Mouse (Mus musculus): ENCODE measurements around the gene Sf3a1.
"Not testable (repeated sequence)": the region's sequence is repeated elsewhere in the genome, so short reads cannot be mapped to it uniquely, and the experiment has no call there.

The Sf3a1 gene

DNA sequence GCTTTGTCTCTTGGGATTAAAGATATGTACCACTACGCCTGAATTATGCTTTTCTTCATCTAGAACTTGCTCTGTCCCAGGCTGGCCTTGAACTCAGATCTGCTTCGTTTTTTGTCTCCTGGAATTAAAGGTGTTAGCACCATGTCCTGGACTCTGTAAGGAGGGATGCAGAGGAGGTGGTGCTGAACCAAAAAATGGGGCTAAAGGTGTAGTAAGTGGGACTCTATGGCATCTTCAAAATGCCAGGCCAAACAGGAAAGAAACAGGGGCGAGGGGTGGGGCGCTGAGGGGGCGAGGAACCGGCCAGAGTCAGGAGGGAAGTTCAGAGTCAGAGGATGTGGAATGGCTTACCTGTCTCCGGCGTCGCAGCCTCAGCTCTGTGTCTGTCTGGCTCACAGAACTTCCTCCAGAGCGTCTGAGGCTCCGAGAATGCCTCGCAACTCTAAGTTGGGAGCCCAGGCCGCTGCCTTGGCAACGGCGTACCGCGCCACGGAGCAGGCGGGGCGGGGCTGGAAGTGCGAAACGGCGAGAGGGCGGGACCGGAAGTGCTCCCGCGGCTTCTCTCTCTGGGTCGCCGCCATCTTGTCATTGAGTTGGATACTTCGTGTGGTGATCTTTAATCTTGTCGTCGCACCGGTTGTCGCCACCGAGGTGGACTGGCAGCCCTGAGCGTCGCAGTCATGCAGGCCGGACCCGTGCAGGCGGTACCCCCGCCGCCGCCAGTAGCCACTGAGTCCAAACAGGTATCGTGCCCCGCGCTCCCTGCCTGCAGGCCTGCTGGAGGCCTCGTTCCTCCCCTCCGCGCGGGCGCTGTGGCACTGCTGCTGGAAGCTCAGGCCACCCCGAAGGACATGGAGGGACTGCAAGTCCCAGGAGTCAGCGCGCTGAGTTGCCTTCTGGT is at the start of gene Sf3a1, which contains the start of gene Ccdc157:
Gene Sf3a1 (plus strand): TSS at position 543 of the 901 bp plus-strand sequence.
Gene Ccdc157 (minus strand): TSS at position 486 of the 901 bp plus-strand sequence.
- peak; percentile 95 for DNase-seq

DNA sequence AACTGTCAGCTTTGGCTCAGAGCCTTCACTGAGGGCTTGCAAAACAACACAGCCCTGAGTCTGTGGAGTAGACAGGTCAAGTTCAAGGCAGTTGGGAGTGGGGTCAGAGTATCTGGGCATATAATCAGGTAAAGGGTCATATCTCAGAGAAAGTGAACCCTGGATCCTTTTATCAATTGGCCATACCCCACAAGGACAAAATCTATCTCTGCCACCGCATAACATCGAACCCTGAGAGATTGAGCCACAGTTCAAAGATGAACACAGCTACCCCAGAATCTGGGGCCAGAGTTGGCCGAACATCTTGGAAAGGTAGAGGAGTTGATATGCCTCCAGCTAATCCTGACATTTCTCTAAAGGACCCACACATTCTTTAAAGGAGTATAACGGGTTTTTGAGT is 48.1 kb upstream of the Sf3a1 start:
- no peak for DNase-seq

DNA sequence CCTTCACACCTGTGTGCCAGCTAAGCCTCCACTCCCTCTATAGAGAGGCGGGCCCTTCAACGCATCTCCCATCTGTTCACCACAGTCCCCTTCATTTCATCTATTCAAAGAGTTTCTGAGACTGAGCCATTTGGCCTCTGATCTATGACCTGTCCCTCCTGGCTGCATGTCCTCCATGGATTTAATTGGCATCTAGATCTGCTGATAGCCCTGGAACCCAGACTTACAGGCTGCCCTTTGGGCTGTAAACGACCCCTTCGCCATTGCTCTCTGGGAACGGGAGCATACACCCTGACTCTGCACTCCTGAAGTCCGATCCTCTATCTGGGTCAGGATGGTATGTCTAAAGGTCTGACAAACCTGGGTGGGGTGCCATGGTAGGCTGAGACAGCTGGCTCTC is 47.3 kb upstream of the Sf3a1 start:
- no peak for DNase-seq

DNA sequence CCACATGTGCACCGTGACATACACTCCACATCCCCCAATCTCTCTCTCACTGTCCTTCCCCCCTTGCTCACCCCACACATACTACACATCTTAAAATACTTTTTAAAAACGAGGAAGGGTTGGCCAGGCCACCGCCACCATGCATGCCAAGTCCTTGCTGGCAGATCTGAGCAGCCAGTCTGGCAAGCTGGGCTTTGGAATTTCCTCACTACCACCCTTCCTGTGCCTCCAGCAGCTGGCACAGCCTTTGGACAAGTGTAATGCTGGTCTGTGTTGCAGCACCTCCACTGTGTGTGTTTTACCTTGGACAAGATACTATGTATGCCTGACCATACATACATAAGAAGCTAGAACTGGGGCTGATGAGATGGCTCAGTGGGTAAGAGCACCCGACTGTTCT is 46.7 kb upstream of the Sf3a1 start:
- no peak for DNase-seq

DNA sequence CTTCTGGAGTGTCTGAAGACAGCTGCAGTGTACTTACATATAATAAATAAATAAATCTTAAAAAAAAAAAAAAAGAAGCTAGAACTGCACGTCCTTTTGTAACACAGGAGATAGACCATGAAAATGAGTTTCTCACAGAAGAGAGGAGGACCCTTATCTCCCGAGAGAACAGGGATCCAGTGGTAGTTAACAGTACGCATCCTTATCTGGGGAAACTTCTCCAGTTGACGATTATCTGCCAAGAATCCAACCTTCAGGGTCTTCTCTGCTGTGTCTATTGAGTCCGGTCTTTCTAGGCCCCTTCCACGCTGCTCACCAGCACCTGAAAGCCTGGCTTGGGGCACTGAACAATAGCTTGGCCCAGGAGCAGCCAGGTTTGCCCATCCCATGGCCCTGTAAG is 46.2 kb upstream of the Sf3a1 start:
- DNase-seq: no peak

DNA sequence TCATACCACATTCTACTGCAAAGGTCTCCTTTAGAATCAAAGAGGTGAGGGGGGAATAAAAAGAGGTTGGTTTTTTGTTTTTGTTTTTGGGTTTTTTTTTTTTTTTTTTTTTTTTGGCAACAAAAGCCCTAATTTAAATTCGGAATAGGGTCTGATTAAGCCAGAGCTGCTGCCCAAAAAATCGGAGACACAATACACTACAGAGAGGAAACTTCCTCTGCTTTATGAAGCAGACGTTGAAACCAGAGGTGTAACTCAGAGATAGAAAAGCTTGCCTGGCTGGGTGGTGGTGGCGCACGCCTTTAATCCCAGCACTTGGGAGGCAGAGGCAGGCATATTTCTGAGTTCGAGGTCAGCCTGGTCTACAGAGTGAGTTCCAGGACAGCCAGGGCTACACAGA is 45.6 kb upstream of the Sf3a1 start:
- DNase-seq: not testable (repeated sequence)

DNA sequence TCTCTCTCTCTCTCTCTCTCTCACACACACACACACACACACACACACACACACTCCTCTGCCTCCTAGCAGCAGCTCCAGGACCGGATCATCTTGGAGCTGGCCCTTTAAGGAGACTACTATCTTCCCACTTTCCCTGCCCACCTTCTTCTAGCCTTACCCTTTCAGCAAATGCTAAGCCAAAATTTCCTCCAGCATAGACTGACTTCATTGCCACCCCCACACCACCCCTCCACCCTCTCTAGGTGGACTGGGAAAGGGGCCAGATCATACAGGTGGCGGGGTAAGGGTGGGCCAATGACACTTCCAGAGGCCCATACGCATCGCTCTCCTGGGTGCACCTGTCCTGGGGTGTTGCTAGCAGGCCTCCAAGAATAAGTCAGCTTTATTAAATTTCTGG is 44.7 kb upstream of the Sf3a1 start:
- no peak for DNase-seq

DNA sequence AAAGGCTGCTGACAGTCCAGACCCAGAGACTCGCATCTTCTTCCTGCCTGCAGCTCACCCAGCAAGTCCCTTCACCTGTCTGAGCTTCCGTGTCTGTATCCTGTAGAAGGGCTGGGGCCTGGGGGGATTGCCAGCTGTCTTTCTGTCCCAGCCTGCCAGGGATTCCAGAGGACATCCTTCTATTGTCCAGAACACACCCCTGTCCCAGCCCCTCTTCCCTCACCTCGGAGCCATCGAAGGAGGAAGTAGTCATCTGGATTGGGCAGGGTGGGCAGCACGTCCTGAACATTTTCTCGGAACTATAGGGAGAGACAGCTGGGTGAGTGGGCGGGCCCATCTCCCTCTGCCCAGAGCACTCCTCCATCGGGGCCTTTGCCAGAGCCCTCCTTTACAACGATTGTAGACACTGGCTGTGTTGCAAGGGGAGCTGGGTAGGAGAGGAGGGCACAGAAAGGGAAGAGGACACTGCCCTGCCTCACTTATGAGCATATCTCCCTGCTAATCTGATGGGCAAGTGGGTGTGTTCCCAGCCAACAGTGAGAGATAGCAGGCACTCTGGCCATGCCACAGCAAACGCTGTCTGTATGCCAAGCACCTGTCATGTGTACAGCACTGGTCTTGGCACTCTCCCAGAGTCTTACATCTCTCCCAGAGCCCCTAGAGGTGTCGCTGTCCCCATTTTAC is 43.5 kb upstream of the Sf3a1 start:
- no peak for DNase-seq

DNA sequence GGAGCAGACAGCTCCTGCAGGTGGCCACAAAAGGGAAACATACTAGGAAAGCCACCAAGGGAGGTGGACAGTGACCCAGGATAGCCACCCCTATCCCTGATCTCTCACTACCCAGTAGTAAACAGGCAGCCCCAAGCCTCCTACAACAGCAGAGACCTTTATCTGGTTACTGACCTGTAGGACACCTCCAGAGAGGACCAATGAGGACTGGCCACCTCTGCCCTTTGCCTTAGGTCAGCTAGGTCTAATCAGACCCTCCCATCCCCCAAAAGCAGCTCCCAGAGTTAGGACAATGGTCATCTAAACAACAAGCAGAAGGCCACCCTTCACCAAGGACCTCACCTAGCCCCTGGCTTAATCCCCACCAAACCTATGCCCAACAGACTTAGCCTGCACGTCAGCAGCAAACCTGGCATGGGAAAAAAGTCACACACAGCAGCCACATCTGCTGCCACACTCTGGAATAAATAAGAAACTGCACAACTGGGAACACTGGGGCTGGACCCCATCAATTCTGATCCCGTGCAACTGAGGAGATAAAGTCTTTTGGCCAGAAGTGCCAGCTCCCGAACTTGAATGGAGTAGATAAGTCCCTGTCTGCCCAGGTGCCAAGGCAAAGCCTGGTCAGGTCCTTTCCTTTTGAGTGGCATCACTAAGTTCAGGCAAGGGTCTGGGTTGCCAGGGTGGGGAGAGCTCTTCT is 42.6 kb upstream of the Sf3a1 start:
- DNase-seq: no peak

DNA sequence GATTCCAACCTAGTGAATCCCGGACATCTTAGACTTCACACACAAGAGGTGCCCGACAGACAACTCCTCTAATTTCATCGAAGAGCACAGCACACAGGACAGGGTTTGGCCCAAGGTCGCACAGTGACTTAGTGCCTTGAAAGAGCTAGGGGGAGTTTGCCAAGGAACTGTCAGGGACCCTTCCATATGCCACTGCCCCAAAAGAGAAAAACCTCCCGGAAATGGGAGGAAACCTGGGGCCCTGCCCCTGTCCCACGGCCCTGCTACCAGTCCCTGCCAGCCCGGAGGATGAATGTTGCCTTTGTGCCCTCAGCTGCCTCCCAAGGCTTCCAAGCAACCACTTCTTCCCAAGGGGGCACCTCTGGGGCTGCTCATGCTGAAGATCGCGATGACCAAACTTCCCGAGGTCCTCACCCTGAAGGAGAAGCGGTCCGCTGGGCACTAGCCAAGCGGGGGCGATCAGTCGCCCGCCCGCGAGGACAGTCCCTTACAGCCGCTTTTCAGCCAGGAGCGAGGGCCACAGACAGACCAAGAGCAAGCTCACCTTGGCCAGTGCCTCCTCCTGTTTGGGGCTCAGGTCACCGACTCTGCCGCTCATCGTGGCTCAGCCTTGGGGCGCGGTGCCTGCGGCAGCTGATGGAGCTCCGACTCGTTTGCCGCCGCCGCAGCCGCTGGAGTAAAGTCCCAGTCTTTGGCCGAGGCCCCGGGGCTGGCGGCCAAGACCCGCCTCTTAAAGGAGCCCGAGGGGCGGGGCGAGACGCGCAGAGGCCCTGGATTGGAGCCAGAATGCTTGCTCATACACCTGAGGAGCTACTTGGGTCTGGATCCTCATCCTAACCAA is 41.8 kb upstream of the Sf3a1 start:
- peak; percentile 81 for DNase-seq

DNA sequence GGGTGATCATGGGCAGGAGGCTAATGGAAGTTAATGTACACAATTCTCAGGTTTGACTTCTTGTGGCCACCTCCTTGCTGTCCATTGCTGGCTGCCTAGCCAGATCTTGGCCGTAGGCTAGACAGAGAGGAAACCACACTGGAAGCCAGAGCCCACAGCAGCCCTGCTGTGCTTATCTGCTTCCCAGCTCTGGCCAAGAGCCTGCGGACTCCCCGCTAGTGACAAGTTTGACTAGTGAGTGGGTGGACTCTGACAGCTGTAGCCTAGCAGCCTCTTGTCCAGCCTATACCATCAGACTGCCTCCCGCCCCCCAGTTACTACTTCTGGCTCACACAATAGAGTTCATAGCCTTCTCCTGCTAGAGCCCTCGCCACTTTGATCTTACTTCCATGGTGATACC is 40.5 kb upstream of the Sf3a1 start:
- DNase-seq: no peak

DNA sequence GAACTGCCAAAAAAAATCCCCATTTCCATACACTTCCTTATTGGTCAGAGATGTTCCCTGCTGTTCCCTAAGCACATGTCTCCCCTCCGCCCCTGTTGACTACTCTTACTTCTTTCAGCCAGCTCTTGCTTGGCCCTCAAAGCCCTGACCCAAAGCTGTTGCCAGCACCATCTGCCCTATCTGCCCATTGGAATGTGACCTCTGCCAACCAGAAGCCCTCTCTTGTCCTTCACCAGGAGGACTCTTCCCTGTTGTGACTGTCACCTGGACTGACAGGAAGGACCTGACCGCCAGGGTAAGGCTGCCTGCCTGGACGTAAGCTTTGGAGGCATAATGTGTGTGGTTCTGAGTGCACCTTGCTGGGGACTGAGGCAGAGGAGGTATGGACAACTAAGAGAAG is 38.5 kb upstream of the Sf3a1 start:
- DNase-seq: no peak

DNA sequence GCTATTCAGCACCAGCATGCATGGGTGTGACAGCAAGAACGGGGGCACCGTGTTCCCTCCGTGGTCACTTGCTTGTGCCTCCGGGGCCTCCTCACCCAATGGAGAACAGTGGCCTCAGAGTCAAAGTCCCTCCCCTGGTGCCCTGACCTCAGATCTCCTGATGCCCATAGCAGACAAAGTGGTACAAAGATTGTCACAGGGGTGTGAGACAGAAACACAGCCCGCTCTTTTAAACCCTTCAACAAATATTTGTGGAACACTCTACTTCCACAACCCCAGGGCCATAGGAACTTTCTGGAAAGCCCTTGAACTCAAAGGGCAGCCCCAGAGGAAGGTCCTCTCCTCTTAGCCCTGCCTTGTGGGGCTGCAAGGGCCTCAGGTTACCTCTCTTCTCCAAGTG is 37.9 kb upstream of the Sf3a1 start:
- no peak for DNase-seq

DNA sequence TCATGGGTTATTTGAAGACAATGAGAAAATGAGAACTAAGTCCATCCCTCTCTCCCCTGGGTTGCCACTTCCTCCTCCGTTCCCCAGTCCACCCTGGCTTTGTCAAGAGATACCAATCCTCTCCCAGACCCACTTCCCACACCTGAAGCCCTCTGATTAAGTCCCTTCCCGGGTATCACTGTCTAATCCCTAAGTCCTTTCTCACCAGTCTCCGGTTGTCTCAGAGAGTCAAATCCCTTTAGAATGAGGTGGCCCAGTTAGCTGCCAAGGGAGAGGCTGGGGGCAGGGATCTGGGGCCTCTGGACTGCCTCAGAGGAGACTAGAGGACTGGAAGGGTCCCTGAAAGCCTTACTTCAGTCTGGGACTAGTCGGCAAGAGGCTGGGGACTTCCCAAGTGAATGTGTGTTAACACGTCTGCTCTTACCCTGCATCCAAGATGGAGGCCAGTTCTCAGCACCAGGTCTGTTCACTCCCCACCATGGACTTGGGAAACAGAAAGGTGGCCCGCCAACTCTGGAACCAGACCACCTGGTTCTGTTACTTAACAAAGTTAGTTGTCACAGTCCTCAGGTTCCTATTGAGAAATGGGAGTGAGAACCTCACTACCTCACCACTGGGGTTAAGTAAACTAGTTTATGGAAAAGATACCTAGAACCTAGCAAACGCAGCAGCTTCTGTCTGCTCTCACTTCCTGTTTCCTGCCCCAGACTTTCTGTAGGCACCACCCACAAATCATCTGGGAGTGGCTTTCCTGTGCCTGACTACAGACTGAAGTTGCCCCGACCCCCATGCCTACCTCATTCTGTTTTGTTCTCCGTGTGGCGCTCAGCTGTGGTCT is 37.2 kb upstream of the Sf3a1 start, which contains the start of gene Sec14l2:
Gene Sec14l2 (minus strand): TSS at position 674 of the 838 bp plus-strand sequence.
- DNase-seq: no peak

DNA sequence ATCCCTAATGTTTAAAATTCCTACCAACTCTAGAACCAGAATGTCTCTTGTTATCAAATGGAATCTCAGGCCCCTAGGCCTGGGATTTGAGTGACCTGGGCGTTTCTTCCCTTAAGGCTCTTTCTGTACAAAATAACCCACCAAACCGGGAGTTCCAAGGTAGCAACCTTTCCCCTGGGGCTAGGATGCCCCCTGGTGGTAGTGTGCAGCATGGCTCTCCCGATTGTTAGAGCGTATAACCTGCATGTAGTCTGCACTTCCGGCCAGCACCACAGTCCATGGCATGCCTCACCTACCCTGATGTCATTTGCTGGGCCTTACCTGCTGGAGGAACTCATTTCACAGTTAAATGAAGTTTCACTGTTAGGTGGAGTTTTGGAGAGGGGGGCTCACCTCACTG is 36.2 kb upstream of the Sf3a1 start:
- peak; percentile 59 for DNase-seq

DNA sequence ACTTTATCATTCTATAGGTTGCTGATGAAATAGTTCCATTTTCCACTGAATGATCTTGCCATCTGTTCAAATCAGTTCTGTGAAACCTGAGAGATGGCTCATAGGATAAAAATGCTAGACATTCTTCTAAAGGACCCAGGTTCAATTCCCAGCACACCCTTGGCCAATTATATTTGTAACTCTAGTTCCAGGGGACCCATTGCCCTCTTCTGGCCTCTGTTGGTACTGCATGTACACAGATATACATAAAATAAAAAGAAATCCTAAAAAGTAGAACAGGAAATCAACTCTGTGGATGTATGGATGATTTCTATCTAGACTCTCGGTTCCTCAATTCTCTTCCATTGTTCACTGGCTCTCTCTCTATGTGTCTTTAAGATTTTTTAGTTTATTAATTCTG is 33.1 kb upstream of the Sf3a1 start:
- no peak for DNase-seq

DNA sequence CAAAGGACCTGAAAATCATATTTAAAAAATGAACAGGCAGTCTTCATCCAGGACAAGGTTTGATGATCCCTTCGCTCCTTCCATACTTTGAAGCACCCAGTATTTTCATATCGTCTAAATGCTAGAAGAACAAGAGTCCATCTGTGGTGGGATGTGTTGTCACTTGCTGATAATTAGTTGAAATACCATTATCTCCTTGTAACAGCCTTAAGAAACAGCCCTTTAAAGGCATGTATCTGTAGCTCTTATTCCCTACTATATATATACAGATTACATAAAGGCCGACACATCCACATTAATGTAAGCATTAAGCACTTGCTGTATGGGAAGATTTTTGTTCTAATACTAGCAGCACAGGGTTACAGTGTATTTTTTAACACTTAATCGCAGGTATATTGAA is 31.7 kb upstream of the Sf3a1 start:
- DNase-seq: not testable (repeated sequence)

DNA sequence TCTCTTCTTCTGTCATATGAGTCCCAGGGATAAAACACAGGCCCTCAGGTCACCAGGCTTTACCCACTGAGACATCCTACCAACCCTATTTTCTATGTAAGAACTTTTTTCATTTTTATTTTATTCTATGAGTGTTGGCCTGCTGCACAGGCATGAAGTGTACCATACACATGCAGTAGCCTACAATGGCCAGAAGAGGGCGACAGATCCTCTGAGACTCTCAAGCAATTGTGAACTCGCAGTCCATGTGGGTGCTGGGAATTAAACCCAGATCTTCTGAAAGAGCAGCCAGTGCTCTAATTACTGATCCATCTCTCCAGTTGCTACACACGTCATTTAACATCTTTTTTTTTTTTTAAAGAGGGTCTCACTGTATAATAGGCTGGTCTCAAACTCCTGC is 26.7 kb upstream of the Sf3a1 start:
- DNase-seq: no peak

DNA sequence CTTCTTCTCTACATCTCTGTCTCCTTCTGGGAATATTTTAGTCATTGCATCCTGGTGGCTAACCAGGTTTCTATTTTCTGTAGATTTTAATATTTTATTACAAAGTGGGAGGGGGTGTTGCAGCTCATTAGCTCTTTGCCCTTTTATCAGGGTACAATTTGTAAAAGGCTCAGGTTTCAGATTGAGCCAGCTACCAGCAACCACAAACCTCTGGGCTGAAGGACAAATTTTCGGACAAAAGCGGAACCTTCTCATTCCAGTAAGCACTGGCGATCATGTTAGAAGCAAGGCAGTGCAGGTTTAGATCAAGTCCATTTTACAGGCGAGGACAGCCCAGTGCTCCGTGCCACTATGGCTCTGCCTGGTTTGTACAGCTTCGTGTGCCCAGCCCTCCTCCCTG is 25.8 kb upstream of the Sf3a1 start:
- DNase-seq: no peak

DNA sequence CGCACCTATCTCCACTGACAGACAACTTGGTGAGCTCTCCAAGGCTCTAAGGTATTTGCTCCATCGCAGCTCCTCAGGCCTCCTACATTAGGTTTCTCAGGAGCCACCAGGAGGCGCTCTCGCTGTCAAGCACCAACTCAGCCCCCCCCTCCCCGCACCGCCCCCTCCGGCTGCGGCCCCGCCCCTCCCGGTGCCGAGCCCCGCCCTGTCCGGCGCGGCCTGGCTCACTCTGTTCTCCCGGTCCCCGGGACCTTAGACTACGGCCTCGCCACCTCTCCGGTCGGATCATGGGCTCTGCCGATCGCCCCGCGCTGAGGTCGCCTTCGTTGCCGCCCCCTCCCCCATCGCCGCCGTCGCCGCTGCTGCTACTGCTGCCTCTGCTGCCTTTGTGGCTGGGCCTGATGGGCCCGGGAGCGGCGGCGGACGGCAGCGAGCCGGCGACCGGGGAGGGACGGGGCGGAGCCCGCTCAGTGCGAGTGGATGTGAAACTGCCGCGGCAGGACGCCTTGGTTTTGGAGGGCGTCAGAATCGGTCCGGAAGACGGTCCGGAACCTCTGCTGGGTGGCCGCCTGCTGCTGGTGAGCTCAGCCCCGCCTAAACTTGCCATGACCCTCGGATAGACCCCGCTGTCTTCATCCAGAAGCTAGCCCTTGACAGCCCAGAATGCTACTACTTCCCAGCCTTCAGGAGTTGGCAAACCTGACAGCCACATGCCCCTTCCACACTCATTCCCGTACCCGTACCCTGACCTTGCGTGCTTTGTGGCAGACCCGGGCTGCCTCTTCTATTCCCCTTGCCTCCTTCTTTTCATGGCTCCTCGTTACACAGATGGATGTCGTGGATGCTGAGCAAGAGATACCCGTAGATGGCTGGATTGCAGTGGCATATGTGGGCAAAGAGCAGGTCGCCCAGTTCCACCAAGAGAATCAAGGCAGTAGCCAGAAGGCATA is 24.9 kb upstream of the Sf3a1 start, which contains the start of gene Rnf215:
Gene Rnf215 (plus strand): TSS at position 217 of the 950 bp plus-strand sequence.
- DNase-seq: peak; percentile 94

Measured in kidney, adult 18-20 months (tissue).